Mouse (Mus musculus) small intestine, adult 2 months (tissue): ENCODE data around the gene Mfap1a.

Source experiments
- CTCF ChIP-seq: fragments of 200-500 bp; IDR thresholded peaks from 2 replicates; pipeline ENCODE4 v1.5.1; 2012; ENCODE audit warnings: low read depth, mild to moderate bottlenecking, control low read depth, inconsistent platforms, low read length, moderate library complexity, mixed read lengths; ENCODE audit not compliant: insufficient replicate concordance, insufficient read length; ENCODE audit errors: extremely low read depth
- POLR2A ChIP-seq: fragments of 200-500 bp; IDR thresholded peaks from 2 replicates; pipeline ENCODE4 v1.6.1; 2012; ENCODE audit warnings: low read depth, mild to moderate bottlenecking, control low read depth, inconsistent platforms, low read length, moderate library complexity

DNA sequence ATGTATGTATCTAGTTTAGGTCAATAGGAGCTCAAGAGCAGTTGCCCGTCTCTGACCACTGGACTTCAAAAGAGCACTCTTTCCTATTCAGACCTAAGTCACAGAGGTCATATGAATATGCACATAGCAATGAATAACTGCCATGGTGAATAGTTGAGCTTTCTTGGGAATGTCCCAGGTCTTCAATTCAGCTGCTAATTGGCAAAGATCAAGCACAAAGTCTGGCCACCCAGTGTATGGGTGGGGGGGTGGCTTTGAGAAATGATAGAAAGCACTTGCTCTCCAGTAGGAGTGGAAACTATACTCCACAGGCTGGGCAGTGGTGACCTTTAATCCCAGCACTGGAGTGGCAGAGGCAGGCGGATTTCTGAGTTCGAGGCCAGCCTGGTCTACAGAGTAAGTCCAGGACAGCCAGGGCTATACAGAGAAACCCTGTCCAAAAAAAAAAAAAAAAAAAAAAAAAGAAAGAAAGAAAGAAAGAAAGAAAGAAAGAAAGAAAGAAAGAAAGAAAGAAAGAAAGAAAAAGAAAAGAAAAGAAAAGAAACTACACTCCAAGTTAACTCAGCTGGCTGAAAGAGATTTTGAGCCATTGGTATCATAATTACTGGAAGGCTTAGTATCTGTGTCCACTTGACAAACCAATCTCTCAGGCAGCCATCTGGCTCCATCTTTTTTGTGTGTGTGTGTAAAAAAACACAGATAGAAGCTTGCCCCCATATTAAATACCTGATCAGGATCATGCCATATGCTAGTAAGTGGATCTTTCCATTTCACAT lies 28.8 kb downstream of the Mfap1a start:
- TF ChIP-seq CTCF: no peak
- no peak for TF ChIP-seq POLR2A
